Mouse (Mus musculus) neural tube, embryonic 12.5 days (tissue): ENCODE measurements around the gene Praf2. TPM values are rescaled to one million over a fixed set of nuclear protein-coding genes. Genes with fewer than 3 reads are reported as not detected.
A peak's percentile ranks its signal among the peaks of the same experiment; 100 is the strongest.
"Not testable (repeated sequence)": the region's sequence is repeated elsewhere in the genome, so short reads cannot be mapped to it uniquely, and the experiment has no call there.

Source experiments
- ATAC-seq: fragments of 200-750 bp; cut with Nextera tagmentation; 2 replicates; pipeline ENCODE4 v1.8.0; 2017; ENCODE audit warnings: low read depth, mild to moderate bottlenecking, moderate TSS enrichment, moderate library complexity; ENCODE audit not compliant: low FRiP score
- H3K27ac ChIP-seq: fragments of 300-500 bp; sonication (generic); 2 replicates; pipeline ENCODE4 v1.5.1; 2016
- H3K27me3 ChIP-seq: fragments of 300-500 bp; sonication (generic); replicated peaks from 2 replicates; pipeline ENCODE4 v1.6.1; 2016; ENCODE audit warnings: mild to moderate bottlenecking
- H3K36me3 ChIP-seq: fragments of 300-500 bp; sonication (generic); 2 replicates; pipeline ENCODE4 v1.6.1; 2016; ENCODE audit warnings: mild to moderate bottlenecking
- H3K4me1 ChIP-seq: fragments of 300-500 bp; sonication (generic); 2 replicates; pipeline ENCODE4 v1.6.1; 2016
- H3K4me2 ChIP-seq: fragments of 300-500 bp; sonication (generic); replicated peaks from 2 replicates; pipeline ENCODE4 v1.6.1; 2016; ENCODE audit warnings: mild to moderate bottlenecking
- H3K4me3 ChIP-seq: fragments of 300-500 bp; sonication (generic); 2 replicates; pipeline ENCODE4 v1.5.1; 2016
- H3K9ac ChIP-seq: fragments of 300-500 bp; sonication (generic); 2 replicates; pipeline ENCODE4 v1.6.1; 2016; ENCODE audit warnings: mild to moderate bottlenecking
- H3K9me3 ChIP-seq: fragments of 300-500 bp; sonication (generic); 2 replicates; pipeline ENCODE4 v1.6.1; 2016; ENCODE audit warnings: mild to moderate bottlenecking
- WGBS: fragments of 180-500 bp; shearing (Covaris S2); methylation state at CpG from one replicate; pipeline ENCODE4 v1.1.7; 2016; 5-methylcytosine and 5-hydroxymethylcytosine counted together
- polyA plus RNA-seq: library from polyadenylated mRNA; unstranded; fragments of >200 nt; fragmentation: Nextera tagmentation; extraction: Ambion mirVana; gene quantifications from 2 replicates; pipeline ENCODE4 v1.2.1, GENCODE M21; 2016

The Praf2 gene
- 89.2 and 93.6 TPM in 2 replicates for polyA plus RNA-seq

GRCm38 (mm10) chrX:7728215-7728921 is at the start of gene Praf2:
TSS of gene Praf2 (plus strand) at chrX:7728439.
- H3K9ac ChIP-seq: peak within 1 kb of the TSS; percentile 55
- peak; percentile 92 for ATAC-seq
- no peaks in the 10 kb centered on the region for H3K27me3 ChIP-seq
- H3K4me2 ChIP-seq: peak within 1 kb of the TSS; percentile 59
- no peaks in the 10 kb centered on the region; the same call in 1 of the 2 replicates for H3K4me1 ChIP-seq
- 17% methylated on average over 42 of the region's 42 CpGs for WGBS
- H3K27ac ChIP-seq: no peak within 1 kb of the TSS
- H3K4me3 ChIP-seq: peak within 1 kb of the TSS; percentile 40
- no peaks in the 10 kb centered on the region for H3K9me3 ChIP-seq
- H3K36me3 ChIP-seq: peaks cover 16% of the 10 kb centered on the region

GRCm38 (mm10) chrX:7678986-7679385 is 49.3 kb upstream of the Praf2 start:
- no peak overlapping the region for H3K4me3 ChIP-seq

GRCm38 (mm10) chrX:7679405-7680056 is 48.7 kb upstream of the Praf2 start:
- Histone ChIP-seq H3K4me3 (0 out of 2 replicates have a peak overlapping the region, but pooled peaks have one; percentile 2), H3K9me3 (no peaks in the 10 kb centered on the region), H3K27ac (no peak overlapping the region), H3K4me2 (peak overlapping the region; percentile 53), H3K9ac (no peak overlapping the region), H3K27me3 (no peaks in the 10 kb centered on the region; the same call in 1 of the 2 replicates), H3K4me1 (no peaks in the 10 kb centered on the region), H3K36me3 (no peaks in the 10 kb centered on the region)
- peak; percentile 91 for ATAC-seq
- WGBS: 23% methylated on average over 27 of the region's 27 CpGs

More at GRCm38 (mm10) chrX:7678986-7679385, 49.3 kb upstream of the Praf2 start:
- no peaks in the 10 kb centered on the region for H3K9me3 ChIP-seq
- ATAC-seq: no peak
- no peak overlapping the region for H3K9ac ChIP-seq
- H3K27ac ChIP-seq: no peak overlapping the region
- no peaks in the 10 kb centered on the region; the same call in 1 of the 2 replicates for H3K27me3 ChIP-seq
- H3K4me2 ChIP-seq: no peak overlapping the region
- WGBS: 50% methylated on average over 3 of the region's 3 CpGs
- H3K36me3 ChIP-seq: no peaks in the 10 kb centered on the region
- H3K4me1 ChIP-seq: no peaks in the 10 kb centered on the region

GRCm38 (mm10) chrX:7680057-7680412 is 48.2 kb upstream of the Praf2 start:
- peak; percentile 54; the same call in 1 of the 2 replicates for ATAC-seq

GRCm38 (mm10) chrX:7680864-7681263 is 47.4 kb upstream of the Praf2 start, which contains the start of gene Magix:
TSS of gene Magix (minus strand) at chrX:7681251.
- 74% methylated on average over 14 of the region's 14 CpGs for WGBS
- H3K27ac ChIP-seq: no peak within 1 kb of the TSS
- H3K4me1 ChIP-seq: no peaks in the 10 kb centered on the region
- no peaks in the 10 kb centered on the region for H3K9me3 ChIP-seq
- H3K27me3 ChIP-seq: no peaks in the 10 kb centered on the region; the same call in 1 of the 2 replicates
- ATAC-seq: no peak
- no peak within 1 kb of the TSS for H3K9ac ChIP-seq
- H3K4me2 ChIP-seq: peak within 1 kb of the TSS; percentile 53
- H3K36me3 ChIP-seq: no peaks in the 10 kb centered on the region
- no peak within 1 kb of the TSS for H3K4me3 ChIP-seq

More at GRCm38 (mm10) chrX:7680057-7680412, 48.2 kb upstream of the Praf2 start:
- 18% methylated on average over 12 of the region's 12 CpGs for WGBS
- Histone ChIP-seq H3K9me3 (no peaks in the 10 kb centered on the region), H3K27ac (no peak overlapping the region), H3K4me1 (no peaks in the 10 kb centered on the region), H3K9ac (no peak overlapping the region), H3K27me3 (no peaks in the 10 kb centered on the region; the same call in 1 of the 2 replicates), H3K4me2 (peak overlapping the region; percentile 53), H3K4me3 (0 out of 2 replicates have a peak overlapping the region, but pooled peaks have one; percentile 2), H3K36me3 (no peaks in the 10 kb centered on the region)

- 98% methylated on average over 2 of the region's 2 CpGs for WGBS
- ATAC-seq: no peak
Observed at GRCm38 (mm10) chrX:7688321-7688720, 39.9 kb upstream of the Praf2 start.

GRCm38 (mm10) chrX:7690486-7690885 is 37.8 kb upstream of the Praf2 start:
- Histone ChIP-seq H3K9ac (no peak overlapping the region), H3K4me2 (no peak overlapping the region), H3K9me3 (no peaks in the 10 kb centered on the region), H3K27me3 (no peaks in the 10 kb centered on the region), H3K27ac (no peak overlapping the region), H3K36me3 (no peaks in the 10 kb centered on the region), H3K4me1 (no peaks in the 10 kb centered on the region), H3K4me3 (no peak overlapping the region)
- no peak for ATAC-seq
- WGBS: 69% methylated on average over 3 of the region's 3 CpGs

More at GRCm38 (mm10) chrX:7688321-7688720, 39.9 kb upstream of the Praf2 start:
- Histone ChIP-seq H3K4me1 (no peaks in the 10 kb centered on the region), H3K27ac (no peak overlapping the region), H3K36me3 (no peaks in the 10 kb centered on the region), H3K4me3 (no peak overlapping the region), H3K27me3 (no peaks in the 10 kb centered on the region), H3K9ac (no peak overlapping the region), H3K4me2 (no peak overlapping the region), H3K9me3 (no peaks in the 10 kb centered on the region)

- no peaks in the 10 kb centered on the region for H3K27me3 ChIP-seq
- no peak overlapping the region for H3K27ac ChIP-seq
- WGBS: 43% methylated on average over 4 of the region's 4 CpGs
- no peak overlapping the region for H3K4me3 ChIP-seq
- H3K36me3 ChIP-seq: no peaks in the 10 kb centered on the region
- H3K9me3 ChIP-seq: no peaks in the 10 kb centered on the region
- H3K4me2 ChIP-seq: no peak overlapping the region
- ATAC-seq: no peak
- no peak overlapping the region for H3K9ac ChIP-seq
- H3K4me1 ChIP-seq: no peaks in the 10 kb centered on the region
Observed at GRCm38 (mm10) chrX:7692862-7693261, 35.4 kb upstream of the Praf2 start.

GRCm38 (mm10) chrX:7696520-7696919 is 31.7 kb upstream of the Praf2 start:
- Histone ChIP-seq H3K9me3 (no peaks in the 10 kb centered on the region), H3K4me2 (peak overlapping the region; percentile 44), H3K9ac (no peak overlapping the region), H3K4me3 (peak overlapping the region; percentile 47; the same call in 1 of the 2 replicates), H3K27ac (no peak overlapping the region), H3K4me1 (no peaks in the 10 kb centered on the region), H3K27me3 (no peaks in the 10 kb centered on the region), H3K36me3 (no peaks in the 10 kb centered on the region; the same call in 1 of the 2 replicates)
- peak; percentile 33 for ATAC-seq
- WGBS: 36% methylated on average over 6 of the region's 6 CpGs

- no peaks in the 10 kb centered on the region for H3K9me3 ChIP-seq
- 21% methylated on average over 33 of the region's 33 CpGs for WGBS
- H3K27ac ChIP-seq: no peak within 1 kb of the TSS
Observed at GRCm38 (mm10) chrX:7696954-7697381, 31.3 kb upstream of the Praf2 start, which contains the start of gene Gpkow. TSS of gene Gpkow (plus strand) at chrX:7697131.

GRCm38 (mm10) chrX:7713764-7714134 is 14.5 kb upstream of the Praf2 start:
- H3K27ac ChIP-seq, H3K36me3 ChIP-seq, H3K9me3 ChIP-seq, H3K27me3 ChIP-seq, H3K4me1 ChIP-seq, ATAC-seq, H3K9ac ChIP-seq: not testable (repeated sequence)
- H3K4me2 ChIP-seq: peak overlapping the region; percentile 52
- 36% methylated on average over 6 of the region's 12 CpGs for WGBS
- 0 out of 2 replicates have a peak overlapping the region, but pooled peaks have one; percentile 16 for H3K4me3 ChIP-seq

More at GRCm38 (mm10) chrX:7696954-7697381, 31.3 kb upstream of the Praf2 start, which contains the start of gene Gpkow:
- Histone ChIP-seq H3K4me2 (peak within 1 kb of the TSS; percentile 59), H3K27me3 (no peaks in the 10 kb centered on the region), H3K36me3 (no peaks in the 10 kb centered on the region; the same call in 1 of the 2 replicates), H3K4me3 (peak within 1 kb of the TSS; percentile 47), H3K4me1 (no peaks in the 10 kb centered on the region), H3K9ac (peak within 1 kb of the TSS; percentile 59)
- ATAC-seq: peak; percentile 93
